Mouse (Mus musculus): ENCODE measurements around the gene Tmed8.

Gene Tmed8

GRCm38 (mm10) chr12:87160310-87160709 is 39.9 kb downstream of the Tmed8 start:
- DNase-seq (ENCODE audit: low read depth): no peak

GRCm38 (mm10) chr12:87158099-87158498 is 42.2 kb downstream of the Tmed8 start:
- no peak for DNase-seq (ENCODE audit: low read depth)

- DNase-seq (ENCODE audit: low read depth): no peak
These were observed 42.9 kb downstream of the Tmed8 start for GRCm38 (mm10) chr12:87157361-87157760.

- DNase-seq (ENCODE audit: low read depth): peak; percentile 28
These were observed 45.8 kb downstream of the Tmed8 start for GRCm38 (mm10) chr12:87154448-87154847.

- no peak for DNase-seq (ENCODE audit: low read depth)
These were observed 50.8 kb downstream of the Tmed8 start for GRCm38 (mm10) chr12:87149471-87149870.

- peak; percentile 32 for DNase-seq (ENCODE audit: low read depth)
These were observed 52.1 kb downstream of the Tmed8 start for GRCm38 (mm10) chr12:87148136-87148535.

- DNase-seq (ENCODE audit: low read depth): peak; percentile 98
These were observed 52.7 kb downstream of the Tmed8 start, which contains the start of gene Pomt2 for GRCm38 (mm10) chr12:87147395-87148089. TSS of gene Pomt2 (minus strand) at chr12:87147968.

- peak; percentile 92 for DNase-seq (ENCODE audit: low read depth)
These were observed 53.3 kb downstream of the Tmed8 start, which contains the start of gene Gstz1 for GRCm38 (mm10) chr12:87146966-87147365. TSS of gene Gstz1 (plus strand) at chr12:87147165.

GRCm38 (mm10) chr12:87142156-87142555 is 58.1 kb downstream of the Tmed8 start:
- peak; percentile 54 for DNase-seq (ENCODE audit: low read depth)

GRCm38 (mm10) chr12:87138768-87139167 is 61.5 kb downstream of the Tmed8 start:
- no peak for DNase-seq (ENCODE audit: low read depth)

- DNase-seq (ENCODE audit: low read depth): no peak
These were observed 61.9 kb downstream of the Tmed8 start for GRCm38 (mm10) chr12:87138342-87138701.

- DNase-seq (ENCODE audit: low read depth): no peak
These were observed 62.6 kb downstream of the Tmed8 start for GRCm38 (mm10) chr12:87137439-87138341.

GRCm38 (mm10) chr12:87132784-87133183 is 67.5 kb downstream of the Tmed8 start:
- no peak for DNase-seq (ENCODE audit: low read depth)

GRCm38 (mm10) chr12:87132210-87132609 is 68.0 kb downstream of the Tmed8 start:
- peak; percentile 80 for DNase-seq (ENCODE audit: low read depth)

GRCm38 (mm10) chr12:87131619-87132018 is 68.6 kb downstream of the Tmed8 start:
- DNase-seq (ENCODE audit: low read depth): peak; percentile 61

GRCm38 (mm10) chr12:87131181-87131580 is 69.1 kb downstream of the Tmed8 start:
- no peak for DNase-seq (ENCODE audit: low read depth)

GRCm38 (mm10) chr12:87130224-87130623 is 70.0 kb downstream of the Tmed8 start:
- DNase-seq (ENCODE audit: low read depth): no peak

GRCm38 (mm10) chr12:87127256-87127655 is 73.0 kb downstream of the Tmed8 start:
- no peak for DNase-seq (ENCODE audit: low read depth)

- DNase-seq (ENCODE audit: low read depth): peak; percentile 38
These were observed 78.2 kb downstream of the Tmed8 start for GRCm38 (mm10) chr12:87121918-87122589.

Data from 416B (cell line).